Mouse (Mus musculus) adrenal gland, adult 8-10 months (tissue): ENCODE results near the gene Capns1. TPM values are rescaled to one million over a fixed set of nuclear protein-coding genes. Genes with fewer than 3 reads are reported as not detected.
A peak's percentile ranks its signal among the peaks of the same experiment; 100 is the strongest.

ENCODE experiments used
- DNase-seq: peaks from one replicate; pipeline ENCODE4 v3.0.0; 2022
- total RNA-seq, 4 experiments: library from RNA; stranded (reverse); gene quantifications; 2 replicates each; pipeline ENCODE4 v1.2.4; 2022

The Capns1 gene
- total RNA-seq, 4 experiments from 2014 or later, result 562 to 740 (median 679) TPM

GRCm38 (mm10) chr7:30170283-30170951, 28.2 kb downstream of the Capns1 start:
- no peak for DNase-seq

GRCm38 (mm10) chr7:30169583-30170282, 28.9 kb downstream of the Capns1 start, which contains the start of gene Zfp146:
Zfp146 (minus strand) TSS chr7:30169750.
- peak; percentile 92 for DNase-seq

- peak; percentile 19 for DNase-seq
These were observed 29.6 kb downstream of the Capns1 start for GRCm38 (mm10) chr7:30168914-30169582.

- DNase-seq, result no peak
These were observed 33.9 kb downstream of the Capns1 start for GRCm38 (mm10) chr7:30164745-30165144.

- no peak for DNase-seq
These were observed 35.5 kb downstream of the Capns1 start for GRCm38 (mm10) chr7:30163113-30163512.

GRCm38 (mm10) chr7:30155507-30155906, 43.1 kb downstream of the Capns1 start:
- no peak for DNase-seq

GRCm38 (mm10) chr7:30154040-30154439, 44.6 kb downstream of the Capns1 start:
- no peak for DNase-seq

GRCm38 (mm10) chr7:30147011-30147410, 51.6 kb downstream of the Capns1 start:
- no peak for DNase-seq

GRCm38 (mm10) chr7:30143555-30144209, 54.9 kb downstream of the Capns1 start:
- DNase-seq, result no peak

GRCm38 (mm10) chr7:30143170-30143554, 55.4 kb downstream of the Capns1 start:
- no peak for DNase-seq

Other genes starting within 250 kb of the Capns1 start
- gene Zfp74, start 244.7 kb downstream of the Capns1 start, total RNA-seq, result 10 to 100 TPM; 11.0 to 14.6 (median 12.1) TPM
- gene Zfp568, start 214.9 kb downstream of the Capns1 start, total RNA-seq, result 10 to 100 TPM; 10.7 to 13.1 (median 11.9) TPM
- gene Zfp14, start 147.4 kb downstream of the Capns1 start, total RNA-seq, result 1 to 10 TPM; 3.7 to 6.6 (median 4.9) TPM
- 1 to 10 TPM in 3 of 4 experiments, under 1 TPM in 1; 0.86 to 3.3 (median 2.8) TPM for gene Zfp82, start 125.9 kb downstream of the Capns1 start, total RNA-seq
- gene Gm26920, start 108.4 kb downstream of the Capns1 start, total RNA-seq, result 1 to 10 TPM in 1 of 4 experiments, under 1 TPM in 1, not detected in 2; 0.48 to 2.2 TPM
- gene Zfp566, start 108.3 kb downstream of the Capns1 start, total RNA-seq, result 1 to 10 TPM; 1.9 to 4.7 (median 4.1) TPM
- 10 to 100 TPM; 39.9 to 66.1 (median 44.5) TPM for gene Zfp260, start 104.0 kb downstream of the Capns1 start, total RNA-seq
- 1 to 10 TPM; 3.6 to 5.7 (median 4.5) TPM for gene Zfp382, start 76.9 kb downstream of the Capns1 start, total RNA-seq
- 10 to 100 TPM; 46.0 to 55.4 (median 54.0) TPM for gene Zfp146, start 29.1 kb downstream of the Capns1 start, total RNA-seq
- gene Cox7a1, start 14.7 kb downstream of the Capns1 start, total RNA-seq, result 100 to 1,000 TPM in 3 of 4 experiments, 10 to 100 TPM in 1; 65.3 to 235 (median 137) TPM
- gene Polr2i, start 33.1 kb upstream of the Capns1 start, total RNA-seq, result 10 to 100 TPM; 62.8 to 93.8 (median 72.7) TPM
- 100 to 1,000 TPM; 102 to 119 (median 108) TPM for gene Tbcb, start 33.5 kb upstream of the Capns1 start, total RNA-seq
- not detected for gene Ovol3, start 36.9 kb upstream of the Capns1 start, total RNA-seq
- gene Thap8, start 81.3 kb upstream of the Capns1 start, total RNA-seq, result under 1 TPM in 2 of 4 experiments, not detected in 2; 0.21 to 0.97 TPM
- gene Wdr62, start 81.6 kb upstream of the Capns1 start, total RNA-seq, result 1 to 10 TPM; 2.7 to 7.5 (median 4.5) TPM
- 10 to 100 TPM; 20.8 to 35.8 (median 30.0) TPM for gene Clip3, start 92.9 kb upstream of the Capns1 start, total RNA-seq
- 100 to 1,000 TPM in 1 of 4 experiments, 10 to 100 TPM in 3; 60.5 to 112 (median 82.7) TPM for gene Alkbh6, start 109.9 kb upstream of the Capns1 start, total RNA-seq
- 100 to 1,000 TPM in 1 of 4 experiments, 10 to 100 TPM in 3; 22.5 to 102 (median 57.8) TPM for gene Syne4, start 116.0 kb upstream of the Capns1 start, total RNA-seq
- gene E130208F15Rik, start 122.9 kb upstream of the Capns1 start, total RNA-seq, result 1 to 10 TPM in 3 of 4 experiments, under 1 TPM in 1; 0.87 to 2.2 (median 1.8) TPM
- gene Sdhaf1, start 125.1 kb upstream of the Capns1 start, total RNA-seq, result 10 to 100 TPM; 13.9 to 18.4 (median 16.1) TPM
- gene Lrfn3, start 164.0 kb upstream of the Capns1 start, total RNA-seq, result 10 to 100 TPM; 11.5 to 15.8 (median 12.7) TPM
- gene Tyrobp, start 214.9 kb upstream of the Capns1 start, total RNA-seq, result 10 to 100 TPM; 31.8 to 65.8 (median 51.1) TPM
- gene Hcst, start 221.0 kb upstream of the Capns1 start, total RNA-seq, result 1 to 10 TPM in 3 of 4 experiments, under 1 TPM in 1; 0.98 to 2.3 (median 1.4) TPM
- gene Nfkbid, start 222.9 kb upstream of the Capns1 start, total RNA-seq, result 1 to 10 TPM in 3 of 4 experiments, under 1 TPM in 1; 0.73 to 2.4 (median 1.7) TPM
- 10 to 100 TPM; 45.2 to 59.3 (median 46.7) TPM for gene Aplp1, start 246.7 kb upstream of the Capns1 start, total RNA-seq